Mouse (Mus musculus): ENCODE data around the gene Celf3. TPM values are rescaled to one million over a fixed set of nuclear protein-coding genes. Genes with fewer than 3 reads are reported as not detected.
A peak's percentile ranks its signal among the peaks of the same experiment; 100 is the strongest.

The Celf3 gene
- 246 and 259 TPM in 2 replicates for polyA plus RNA-seq (2015; fragmentation: Nextera tagmentation; extraction: Ambion mirVana)

DNA sequence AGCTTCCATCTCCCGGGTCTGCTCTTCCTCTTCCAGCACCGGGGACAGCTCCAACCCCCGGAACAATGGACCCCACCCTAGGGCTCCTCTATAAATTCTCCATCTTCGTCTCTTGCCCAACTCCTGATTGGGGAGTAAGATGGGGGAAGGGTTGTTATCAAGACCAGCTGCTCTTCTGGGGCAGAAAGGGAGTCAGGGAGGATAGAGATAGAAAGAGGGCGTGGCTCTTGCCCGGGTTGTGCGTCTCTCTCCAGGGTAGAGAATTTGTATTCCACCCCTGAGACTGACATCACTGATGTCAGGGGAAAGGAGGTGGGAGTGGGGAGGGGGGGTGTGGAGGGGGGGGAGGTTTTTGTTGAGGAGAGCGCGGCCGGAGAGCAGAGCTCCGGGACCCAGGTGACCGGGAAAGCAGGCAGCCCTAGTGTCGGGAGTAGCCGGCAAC is at the start of gene Celf3:
Gene Celf3 (plus strand): TSS at position 315 of the 442 bp plus-strand sequence.
- peak within 1 kb of the TSS; percentile 59 for H3K4me3 ChIP-seq
- H3K27ac ChIP-seq (replicated peaks): peak within 1 kb of the TSS; percentile 91
- H3K36me3 ChIP-seq: peaks cover 24% of the 10 kb centered on the region
- peak; percentile 92 for ATAC-seq (ENCODE audit: low read depth)
- H3K27me3 ChIP-seq: no peaks in the 10 kb centered on the region
- H3K9me3 ChIP-seq: no peaks in the 10 kb centered on the region
- 1% methylated on average over 14 of the region's 14 CpGs for WGBS
- peak within 1 kb of the TSS; percentile 90 for H3K9ac ChIP-seq
- peaks cover 62% of the 10 kb centered on the region for H3K4me1 ChIP-seq (replicated peaks)
- H3K4me2 ChIP-seq: peak within 1 kb of the TSS; percentile 94

DNA sequence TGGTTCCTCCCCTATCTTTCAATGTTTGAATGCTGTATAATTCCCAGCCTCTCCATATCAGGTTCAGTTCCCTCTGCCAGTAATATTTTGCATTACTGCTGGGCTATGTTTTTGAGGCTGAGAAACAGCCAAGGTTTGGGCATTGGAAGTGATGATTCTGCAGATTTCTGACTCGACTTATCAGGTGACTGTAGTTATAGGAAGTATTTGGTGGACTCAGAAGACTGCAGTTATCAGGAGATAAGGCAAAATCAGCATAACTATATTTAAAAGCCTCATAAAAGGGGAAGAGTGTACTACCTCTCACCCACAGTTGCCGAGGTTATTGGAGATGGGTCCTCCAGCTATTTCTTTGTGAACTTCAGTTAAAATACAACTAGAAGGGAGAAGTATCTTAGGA is 47.1 kb upstream of the Celf3 start:
- H3K27me3 ChIP-seq: no peaks in the 10 kb centered on the region
- H3K9ac ChIP-seq: no peak overlapping the region
- no peak for ATAC-seq (ENCODE audit: low read depth)
- H3K4me3 ChIP-seq: no peak overlapping the region
- no peaks in the 10 kb centered on the region for H3K4me1 ChIP-seq (replicated peaks)
- WGBS: 78% methylated on average over 2 of the region's 2 CpGs
- peaks cover 52% of the 10 kb centered on the region for H3K36me3 ChIP-seq
- no peak overlapping the region for H3K27ac ChIP-seq (replicated peaks)
- H3K4me2 ChIP-seq: no peak overlapping the region
- H3K9me3 ChIP-seq: no peaks in the 10 kb centered on the region

DNA sequence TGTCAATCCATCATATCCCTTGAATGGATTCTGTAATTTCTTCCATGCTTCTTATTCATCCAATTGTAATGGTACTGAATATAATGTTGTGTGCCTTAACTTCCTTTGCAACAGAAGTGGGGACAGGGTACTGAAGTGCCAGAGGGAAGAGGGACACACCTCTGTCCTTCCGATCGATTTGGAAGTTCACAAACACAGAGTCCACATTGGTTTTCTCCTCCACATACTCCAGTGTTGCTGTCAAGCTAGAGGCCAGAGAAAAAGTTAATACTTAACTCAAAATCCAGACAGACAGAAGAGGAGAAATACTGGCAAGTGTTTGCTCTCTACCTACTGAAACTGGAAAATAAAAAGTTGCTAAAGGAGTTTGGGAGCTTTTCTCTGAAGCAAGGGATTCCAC is 43.8 kb upstream of the Celf3 start:
- Histone ChIP-seq H3K27me3 (no peaks in the 10 kb centered on the region), H3K4me2 (no peak overlapping the region), H3K4me1 (replicated peaks) (no peaks in the 10 kb centered on the region), H3K36me3 (peaks cover 22% of the 10 kb centered on the region), H3K27ac (replicated peaks) (no peak overlapping the region), H3K9me3 (no peaks in the 10 kb centered on the region), H3K4me3 (no peak overlapping the region), H3K9ac (no peak overlapping the region)
- no peak for ATAC-seq (ENCODE audit: low read depth)
- WGBS: 92% methylated on average over 2 of the region's 2 CpGs

DNA sequence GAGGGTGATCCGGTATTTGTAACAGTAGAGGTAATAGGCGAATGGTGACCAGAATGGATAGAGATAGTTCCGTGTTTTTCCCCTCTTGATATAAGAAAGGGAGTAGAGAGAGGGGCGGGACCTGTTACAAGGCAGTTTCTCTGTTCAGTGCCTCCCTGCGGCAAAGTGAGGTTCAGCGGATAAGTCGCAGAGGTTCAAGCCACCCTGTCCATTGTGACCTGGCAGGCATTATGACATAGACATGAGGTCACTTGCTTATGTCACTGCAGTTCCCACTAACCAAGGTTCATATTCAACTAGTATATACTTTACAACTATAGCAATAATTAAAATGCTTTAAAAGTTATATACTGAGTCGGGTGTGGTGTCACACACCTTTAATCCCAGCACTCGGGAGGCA is 41.7 kb upstream of the Celf3 start:
- H3K27me3 ChIP-seq: peaks cover 6% of the 10 kb centered on the region; the same call in 1 of the 2 replicates
- no peak overlapping the region for H3K27ac ChIP-seq (replicated peaks)
- 84% methylated on average over 9 of the region's 9 CpGs for WGBS
- ATAC-seq (ENCODE audit: low read depth): no peak
- peaks cover 1% of the 10 kb centered on the region; the same call in 1 of the 2 replicates for H3K36me3 ChIP-seq
- H3K9me3 ChIP-seq: no peaks in the 10 kb centered on the region
- no peak overlapping the region for H3K9ac ChIP-seq
- no peaks in the 10 kb centered on the region for H3K4me1 ChIP-seq (replicated peaks)
- no peak overlapping the region for H3K4me2 ChIP-seq
- no peak overlapping the region for H3K4me3 ChIP-seq

DNA sequence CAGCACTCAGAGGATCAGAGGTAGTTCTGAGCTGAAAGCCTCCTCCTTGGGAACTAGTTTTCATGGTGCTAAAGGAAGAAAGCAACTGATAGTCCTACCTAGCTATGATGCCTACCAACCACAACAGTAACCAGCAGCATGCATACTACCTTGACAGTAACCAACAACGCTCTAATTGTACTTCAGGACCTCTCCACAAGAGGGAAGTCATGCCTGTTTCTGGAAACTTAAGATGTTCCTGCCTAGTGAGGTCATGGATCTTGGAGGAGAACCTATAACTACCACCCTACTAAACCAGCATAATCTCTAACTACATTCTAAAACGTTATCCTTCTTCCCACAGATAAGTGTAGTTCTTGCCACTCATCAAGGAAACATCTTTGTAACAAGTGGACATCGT is 36.9 kb upstream of the Celf3 start:
- peaks cover 14% of the 10 kb centered on the region for H3K4me1 ChIP-seq (replicated peaks)
- H3K4me3 ChIP-seq: no peak overlapping the region
- peaks cover 6% of the 10 kb centered on the region; the same call in 1 of the 2 replicates for H3K27me3 ChIP-seq
- ATAC-seq (ENCODE audit: low read depth): no peak
- H3K9ac ChIP-seq: no peak overlapping the region
- no peak overlapping the region for H3K27ac ChIP-seq (replicated peaks)
- WGBS: 45% methylated on average over 3 of the region's 3 CpGs
- H3K9me3 ChIP-seq: no peaks in the 10 kb centered on the region
- H3K4me2 ChIP-seq: no peak overlapping the region
- H3K36me3 ChIP-seq: peaks cover 18% of the 10 kb centered on the region

DNA sequence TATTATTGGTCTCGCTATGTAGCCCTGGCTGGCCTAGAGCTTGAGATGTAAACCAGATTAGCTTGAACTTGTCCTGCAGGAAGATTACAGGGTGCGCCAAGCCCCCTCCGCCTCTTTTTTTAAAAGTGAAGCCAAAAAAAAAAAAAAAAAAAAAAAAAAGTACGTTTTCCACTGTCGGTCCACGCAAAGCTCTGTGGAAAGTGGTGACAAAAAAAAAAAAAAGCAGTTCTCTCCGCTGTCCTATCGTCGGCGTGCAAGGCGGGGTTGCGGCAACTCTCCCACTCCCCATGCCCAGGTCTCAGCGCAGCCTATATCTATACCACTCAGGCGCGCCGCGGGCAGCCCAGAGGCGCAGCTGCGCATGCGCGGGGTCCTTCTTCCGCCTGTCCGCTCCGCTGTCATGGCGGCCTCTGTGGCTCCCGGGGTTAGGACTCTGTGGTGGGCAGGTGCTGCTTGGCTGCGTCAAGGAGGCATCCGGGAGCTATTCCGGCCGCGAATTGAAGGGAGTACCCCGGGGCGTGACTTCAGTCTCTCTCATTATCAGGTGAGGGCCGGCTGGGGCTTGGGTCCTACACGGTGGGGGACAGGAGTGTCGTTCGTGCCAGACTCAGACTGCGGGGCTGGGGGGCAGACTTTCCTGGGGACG is 35.0 kb upstream of the Celf3 start, which contains the start of gene Mrpl9:
Gene Mrpl9 (plus strand): TSS at position 368 of the 646 bp plus-strand sequence.
- H3K9me3 ChIP-seq: no peaks in the 10 kb centered on the region
- peak; percentile 98 for ATAC-seq (ENCODE audit: low read depth)
- H3K4me3 ChIP-seq: peak within 1 kb of the TSS; percentile 96
- under 1% methylated on average over 39 of the region's 39 CpGs for WGBS
- H3K9ac ChIP-seq: peak within 1 kb of the TSS; percentile 82
- peak within 1 kb of the TSS; percentile 84 for H3K4me2 ChIP-seq
- H3K4me1 ChIP-seq (replicated peaks): peaks cover 14% of the 10 kb centered on the region
- H3K36me3 ChIP-seq: peaks cover 37% of the 10 kb centered on the region
- peaks cover 6% of the 10 kb centered on the region; the same call in 1 of the 2 replicates for H3K27me3 ChIP-seq
- peak within 1 kb of the TSS; percentile 76 for H3K27ac ChIP-seq (replicated peaks)

DNA sequence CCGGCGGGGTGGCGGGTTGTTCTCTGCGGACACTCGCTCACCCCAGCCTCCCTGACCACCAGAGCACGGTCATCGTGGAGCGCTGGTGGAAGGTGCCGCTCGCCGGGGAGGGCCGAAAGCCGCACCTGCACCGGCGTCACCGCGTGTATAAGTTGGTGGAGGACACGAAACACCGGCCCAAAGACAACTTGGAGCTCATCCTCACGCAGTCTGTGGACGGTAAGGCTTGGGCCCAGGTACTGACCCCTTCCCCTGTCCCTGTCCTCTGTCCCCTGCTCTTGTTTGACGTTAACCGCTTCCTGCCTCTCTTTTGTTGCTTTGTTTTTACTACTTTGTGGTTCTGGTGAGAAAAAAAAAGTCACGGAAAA is 34.5 kb upstream of the Celf3 start, which contains the start of gene Oaz3:
Gene Oaz3 (minus strand): TSS at position 319 of the 368 bp plus-strand sequence.
- peak within 1 kb of the TSS; percentile 76 for H3K27ac ChIP-seq (replicated peaks)
- H3K27me3 ChIP-seq: peaks cover 6% of the 10 kb centered on the region; the same call in 1 of the 2 replicates
- H3K4me1 ChIP-seq (replicated peaks): peaks cover 14% of the 10 kb centered on the region
- H3K9ac ChIP-seq: peak within 1 kb of the TSS; percentile 82
- ATAC-seq (ENCODE audit: low read depth): no peak; the same call in 1 of the 2 replicates
- WGBS: under 1% methylated on average over 24 of the region's 24 CpGs
- H3K4me2 ChIP-seq: peak within 1 kb of the TSS; percentile 84
- peaks cover 42% of the 10 kb centered on the region for H3K36me3 ChIP-seq
- H3K9me3 ChIP-seq: no peaks in the 10 kb centered on the region
- H3K4me3 ChIP-seq: peak within 1 kb of the TSS; percentile 96

DNA sequence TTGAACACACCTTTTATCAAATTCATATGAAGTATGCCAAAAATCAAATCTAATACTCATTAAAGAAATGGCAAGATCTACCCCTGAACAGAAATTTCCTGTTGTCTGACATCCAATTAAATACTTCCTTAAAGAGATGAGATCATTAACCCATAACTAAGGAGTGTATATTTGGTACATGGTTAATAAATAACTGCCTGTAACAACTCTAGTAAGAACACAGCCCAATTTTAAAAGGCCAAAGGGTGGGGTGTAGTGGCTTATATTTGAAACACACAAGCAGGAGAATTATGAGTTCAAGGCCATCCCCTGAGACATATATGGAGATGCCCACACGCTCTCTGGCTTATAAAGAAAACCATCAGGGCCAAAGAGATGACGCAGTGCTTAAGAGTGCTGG is 28.7 kb upstream of the Celf3 start:
- no peak for ATAC-seq (ENCODE audit: low read depth)
- no peaks in the 10 kb centered on the region for H3K9me3 ChIP-seq
- 94% methylated on average over 2 of the region's 2 CpGs for whole genome bisulfite sequencing
- H3K4me3 ChIP-seq: no peak overlapping the region
- peaks cover 53% of the 10 kb centered on the region for H3K36me3 ChIP-seq
- no peak overlapping the region for H3K9ac ChIP-seq
- H3K4me2 ChIP-seq: no peak overlapping the region
- H3K27ac ChIP-seq (replicated peaks): no peak overlapping the region
- H3K27me3 ChIP-seq: no peaks in the 10 kb centered on the region
- peaks cover 5% of the 10 kb centered on the region for H3K4me1 ChIP-seq (replicated peaks)

DNA sequence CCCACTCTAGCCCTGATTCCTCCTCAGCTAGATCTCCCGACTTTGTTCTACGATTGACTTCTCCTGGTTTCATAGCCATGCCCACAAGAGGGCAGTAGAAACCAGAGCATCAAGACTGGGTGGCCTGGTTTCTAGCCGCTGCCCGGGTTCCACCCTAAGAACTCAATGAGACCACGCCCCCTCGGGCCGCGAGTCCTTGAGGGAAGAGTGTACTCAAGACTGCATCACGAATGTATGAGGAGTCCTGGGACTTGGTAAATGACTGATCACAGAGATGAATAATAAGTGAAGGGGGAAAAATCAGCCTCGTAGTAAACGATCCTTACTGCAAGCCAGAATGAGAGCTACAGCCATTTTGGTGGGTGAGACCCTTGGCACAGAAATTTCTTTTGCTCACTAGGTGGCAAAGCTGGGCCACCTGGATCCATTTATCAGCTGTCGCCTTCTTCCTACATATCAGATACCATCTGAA is 21.5 kb upstream of the Celf3 start:
- peak; percentile 90 for ATAC-seq (ENCODE audit: low read depth)

DNA sequence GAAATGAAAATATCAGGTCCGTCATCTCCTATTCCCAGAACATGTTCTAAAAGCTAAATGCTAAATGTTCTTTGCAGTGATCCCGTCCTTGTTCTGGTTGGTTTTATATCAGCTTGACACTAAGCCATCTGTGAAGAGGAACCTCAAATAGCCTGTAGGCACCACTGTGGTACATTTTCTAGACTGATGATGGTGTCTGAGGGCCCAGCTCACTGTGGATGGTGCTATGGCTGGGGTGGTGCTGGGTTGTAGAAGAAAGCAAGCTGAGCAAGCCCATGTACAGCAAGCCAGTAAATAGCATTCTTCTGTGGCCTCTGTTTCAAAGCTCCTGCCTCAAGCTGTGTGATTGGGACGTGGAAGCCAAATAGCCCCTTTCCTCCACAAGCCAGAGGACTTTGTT is 21.0 kb upstream of the Celf3 start:
- Histone ChIP-seq H3K36me3 (no peaks in the 10 kb centered on the region), H3K27me3 (peaks cover 10% of the 10 kb centered on the region; the same call in 1 of the 2 replicates), H3K4me2 (peak overlapping the region; percentile 52), H3K27ac (replicated peaks) (no peak overlapping the region; the same call in 1 of the 2 replicates), H3K9ac (no peak overlapping the region), H3K9me3 (peaks cover 3% of the 10 kb centered on the region; the same call in 1 of the 2 replicates), H3K4me3 (no peak overlapping the region), H3K4me1 (replicated peaks) (peaks cover 5% of the 10 kb centered on the region; the same call in 1 of the 2 replicates)
- 80% methylated on average over 3 of the region's 3 CpGs for WGBS
- peak; percentile 44; the same call in 1 of the 2 replicates for ATAC-seq (ENCODE audit: low read depth)

More for the DNA sequence above, 21.5 kb upstream of the Celf3 start:
- H3K4me3 ChIP-seq: peak overlapping the region; percentile 37
- H3K4me2 ChIP-seq: peak overlapping the region; percentile 52
- no peaks in the 10 kb centered on the region for H3K36me3 ChIP-seq
- peak overlapping the region; percentile 60 for H3K9ac ChIP-seq
- peaks cover 3% of the 10 kb centered on the region; the same call in 1 of the 2 replicates for H3K9me3 ChIP-seq
- peaks cover 10% of the 10 kb centered on the region; the same call in 1 of the 2 replicates for H3K27me3 ChIP-seq
- peaks cover 5% of the 10 kb centered on the region; the same call in 1 of the 2 replicates for H3K4me1 ChIP-seq (replicated peaks)
- H3K27ac ChIP-seq (replicated peaks): no peak overlapping the region; the same call in 1 of the 2 replicates
- WGBS: under 1% methylated on average over 12 of the region's 12 CpGs

DNA sequence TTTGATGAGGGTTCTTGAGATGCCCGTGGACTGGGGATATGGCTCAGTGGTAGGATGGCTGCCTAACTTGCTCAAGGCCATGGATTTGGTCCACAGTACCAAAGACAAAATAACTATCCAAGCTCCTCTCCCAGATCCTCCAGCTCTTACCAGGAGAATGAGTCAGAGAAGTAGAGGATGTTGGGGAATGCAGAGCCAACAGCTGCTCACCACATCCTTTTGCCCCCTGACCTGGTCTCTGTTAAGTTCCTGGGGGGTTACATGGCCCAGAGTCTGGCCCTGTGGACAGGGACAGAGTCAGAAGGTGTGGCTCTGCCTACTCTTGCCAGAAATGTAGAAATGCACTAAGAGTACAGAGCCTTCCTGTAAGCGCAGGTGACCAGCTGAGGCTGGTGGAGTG is 18.3 kb upstream of the Celf3 start:
- Histone ChIP-seq H3K4me3 (no peak overlapping the region), H3K9me3 (peaks cover 3% of the 10 kb centered on the region; the same call in 1 of the 2 replicates), H3K27me3 (peaks cover 10% of the 10 kb centered on the region; the same call in 1 of the 2 replicates), H3K9ac (no peak overlapping the region), H3K4me1 (replicated peaks) (peaks cover 19% of the 10 kb centered on the region), H3K4me2 (no peak overlapping the region), H3K36me3 (no peaks in the 10 kb centered on the region), H3K27ac (replicated peaks) (no peak overlapping the region)
- 94% methylated on average over 2 of the region's 2 CpGs for WGBS
- ATAC-seq (ENCODE audit: low read depth): no peak

DNA sequence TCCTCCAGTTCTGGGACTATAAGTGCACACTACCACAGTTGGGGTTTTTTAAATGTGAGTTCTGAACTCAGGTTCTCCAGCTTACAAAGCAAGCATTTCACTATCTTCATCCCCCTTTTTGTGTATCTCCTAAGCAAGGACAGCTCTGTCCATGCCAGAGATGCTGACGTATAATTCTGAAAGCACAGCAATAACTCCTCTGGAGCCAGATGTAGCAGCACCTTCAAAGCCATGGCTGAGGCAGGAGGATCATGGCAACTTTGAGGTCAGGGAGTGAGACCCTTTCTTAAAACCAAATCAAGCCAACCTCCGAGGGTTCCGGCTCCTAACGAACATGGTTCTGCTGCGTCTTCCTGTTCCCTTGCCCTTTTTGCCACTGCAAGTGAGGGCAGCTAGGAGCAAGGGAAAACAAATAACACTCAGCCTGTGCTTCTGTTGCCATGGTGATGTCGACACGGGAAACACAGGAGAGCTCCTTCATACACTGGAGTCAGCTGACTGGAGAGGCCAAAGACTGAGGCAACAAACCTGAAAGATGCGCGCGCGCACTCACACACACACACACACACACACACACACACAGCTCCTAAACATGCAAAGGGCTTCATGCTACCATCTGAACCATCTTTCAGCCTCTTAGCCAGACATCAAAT is 14.0 kb upstream of the Celf3 start:
- H3K9ac ChIP-seq: peak overlapping the region; percentile 12; the same call in 1 of the 2 replicates
- peaks cover under 1% of the 10 kb centered on the region; the same call in 1 of the 2 replicates for H3K9me3 ChIP-seq
- peaks cover 40% of the 10 kb centered on the region for H3K4me1 ChIP-seq (replicated peaks)
- H3K27ac ChIP-seq (replicated peaks): peak overlapping the region; percentile 94
- H3K4me2 ChIP-seq: peak overlapping the region; percentile 21; the same call in 1 of the 2 replicates
- H3K36me3 ChIP-seq: no peaks in the 10 kb centered on the region
- no peaks in the 10 kb centered on the region for H3K27me3 ChIP-seq
- peak; percentile 75 for ATAC-seq (ENCODE audit: low read depth)
- no peak overlapping the region for H3K4me3 ChIP-seq
- WGBS: 41% methylated on average over 11 of the region's 11 CpGs
